Mouse (Mus musculus) cortical plate, adult 2 months (tissue): ENCODE results near the gene Hist1h2bc. TPM values are rescaled to one million over a fixed set of nuclear protein-coding genes. Genes with fewer than 3 reads are reported as not detected.
"Not testable (repeated sequence)": the region's sequence is repeated elsewhere in the genome, so short reads cannot be mapped to it uniquely, and the experiment has no call there.

Experiments
- H3K27ac ChIP-seq: fragments of 200-500 bp; 2 replicates; pipeline ENCODE4 v1.5.1; 2012; ENCODE audit warnings: low read length, control low read depth, inconsistent platforms; ENCODE audit not compliant: insufficient read depth
- H3K4me1 ChIP-seq: fragments of 200-500 bp; 2 replicates; pipeline ENCODE4 v1.6.1; 2011; ENCODE audit warnings: low read length; ENCODE audit not compliant: control insufficient read depth, insufficient read depth
- H3K4me3 ChIP-seq: fragments of 200-500 bp; 2 replicates; pipeline ENCODE4 v1.5.1; 2011; ENCODE audit warnings: mild to moderate bottlenecking, low read length, control low read depth; ENCODE audit not compliant: insufficient read depth
- CTCF ChIP-seq: fragments of 200-500 bp; IDR thresholded peaks from 2 replicates; pipeline ENCODE4 v1.5.1; 2011; ENCODE audit warnings: mild to moderate bottlenecking, control low read depth, low read length; ENCODE audit not compliant: insufficient read depth; ENCODE audit errors: extremely low read depth
- POLR2A ChIP-seq: fragments of 200-500 bp; IDR thresholded peaks from 2 replicates; pipeline ENCODE4 v1.6.1; 2011; ENCODE audit warnings: mild to moderate bottlenecking, low read length, control low read depth; ENCODE audit not compliant: insufficient read depth; ENCODE audit errors: extremely low read depth
- polyA plus RNA-seq: library from polyadenylated mRNA; depleted of rRNA; stranded (reverse); fragments of >200 nt; gene quantifications from 2 replicates; pipeline ENCODE4 v1.2.3, GENCODE M21; 2012; rRNA removed

Gene Hist1h2bc
- 117 and 130 TPM in 2 replicates for polyA plus RNA-seq

DNA sequence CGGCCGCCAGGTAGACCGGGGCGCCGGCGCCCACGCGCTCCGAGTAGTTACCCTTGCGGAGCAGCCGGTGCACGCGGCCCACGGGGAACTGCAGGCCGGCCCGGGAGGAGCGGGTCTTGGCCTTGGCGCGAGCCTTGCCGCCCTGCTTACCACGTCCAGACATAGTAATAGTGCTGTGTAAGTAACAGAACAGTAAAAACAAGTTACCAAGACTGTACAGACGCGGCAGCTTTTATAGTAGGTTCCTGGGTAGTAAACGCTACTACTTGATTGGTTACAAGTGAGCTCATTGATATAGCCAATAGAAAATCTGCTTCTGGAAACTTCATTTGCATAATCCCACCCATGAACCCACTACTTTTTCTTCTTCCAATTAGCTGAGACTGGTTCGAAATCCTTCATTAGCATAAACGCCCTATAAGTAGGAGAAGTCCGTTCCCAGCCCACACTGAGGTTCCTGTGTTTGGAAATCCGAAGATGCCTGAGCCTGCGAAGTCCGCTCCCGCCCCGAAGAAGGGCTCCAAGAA lies at the start of gene Hist1h2bc, which contains the start of gene Hist1h2ac:
Hist1h2bc (plus strand) TSS at position 445 of the 527 bp plus-strand sequence.
Hist1h2ac (minus strand) TSS at position 194 of the 527 bp plus-strand sequence.
- TF ChIP-seq POLR2A (peak; percentile 33; the same call in 1 of the 2 replicates), CTCF (no peak)
- Histone ChIP-seq H3K27ac (peak within 1 kb of the TSS; percentile 95), H3K4me1 (no peaks in the 10 kb centered on the region), H3K4me3 (peak within 1 kb of the TSS; percentile 57)

DNA sequence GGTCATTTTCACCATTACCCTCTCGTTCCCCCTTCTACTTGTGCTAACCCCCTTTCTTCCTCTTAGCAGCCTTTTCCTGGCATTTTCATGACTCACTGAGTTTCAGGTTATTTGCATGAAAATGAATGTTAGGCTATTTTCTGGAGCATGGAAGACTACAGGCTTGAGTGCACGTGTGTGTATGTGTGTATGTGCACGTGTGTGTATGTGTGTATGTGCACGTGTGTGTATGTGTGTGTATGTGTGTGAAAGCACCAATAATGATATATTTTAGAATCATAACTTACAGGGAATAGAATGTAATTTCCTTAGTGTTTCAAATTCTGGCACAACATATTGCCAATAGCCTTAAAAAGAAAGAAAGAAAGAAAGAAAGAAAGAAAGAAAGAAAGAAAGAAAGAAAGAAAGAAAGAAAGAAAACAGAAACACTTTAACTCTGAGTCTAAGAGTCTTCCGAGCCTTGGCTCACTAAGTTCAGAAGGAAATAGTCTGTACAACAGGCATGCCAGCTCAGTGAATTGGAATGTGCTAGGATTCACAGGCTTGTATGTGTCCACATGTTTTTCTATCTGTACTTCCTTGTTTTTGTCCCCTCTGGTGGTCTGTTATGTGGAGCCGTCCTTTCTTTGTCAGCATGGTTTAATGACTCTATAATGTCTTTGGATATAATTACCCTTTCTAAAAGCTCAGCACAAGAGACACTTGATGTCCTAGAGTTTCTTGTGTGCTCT lies 24.2 kb upstream of the Hist1h2bc start:
- Histone ChIP-seq H3K27ac (no peak overlapping the region), H3K4me3 (no peak overlapping the region), H3K4me1 (no peaks in the 10 kb centered on the region)
- TF ChIP-seq POLR2A (no peak), CTCF (no peak)

GRCm38 (mm10) chr13:23662536-23662935 lies 21.5 kb upstream of the Hist1h2bc start:
- no peak overlapping the region for H3K27ac ChIP-seq

DNA sequence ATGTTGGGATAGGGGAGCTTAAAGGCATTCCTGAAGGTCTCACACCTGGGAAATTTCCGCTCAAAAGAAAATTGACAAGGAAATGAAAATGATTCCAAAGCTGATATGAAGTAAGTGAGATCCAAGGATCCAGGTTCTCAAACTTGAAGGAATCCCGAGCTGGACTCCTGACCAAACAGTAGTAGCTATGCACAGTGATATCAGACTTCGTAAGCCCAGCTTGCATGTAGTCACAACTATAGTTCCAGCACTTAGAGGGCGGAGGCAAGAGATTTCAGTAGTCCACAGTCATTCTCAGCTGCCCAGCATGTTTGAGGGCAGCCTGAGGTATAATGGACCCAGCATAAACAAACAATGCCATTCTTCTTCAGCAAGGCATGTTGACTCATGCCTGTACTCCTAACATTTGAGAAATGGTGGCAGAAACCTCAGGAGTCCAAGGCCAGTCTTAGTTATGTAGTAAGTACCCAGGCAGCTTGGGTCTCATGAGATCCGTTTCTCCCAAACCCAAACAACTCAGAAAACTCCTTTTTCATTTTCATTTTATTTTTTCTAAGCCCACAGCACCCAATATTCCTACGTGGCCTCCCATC lies 1.9 kb upstream of the Hist1h2bc start:
- H3K4me3 ChIP-seq: no peak overlapping the region
- no peaks in the 10 kb centered on the region for H3K4me1 ChIP-seq
- H3K27ac ChIP-seq: no peak overlapping the region
- TF ChIP-seq POLR2A (no peak), CTCF (no peak)

More at GRCm38 (mm10) chr13:23662536-23662935, 21.5 kb upstream of the Hist1h2bc start:
- TF ChIP-seq POLR2A (no peak), CTCF (no peak)
- H3K4me3 ChIP-seq: no peak overlapping the region
- H3K4me1 ChIP-seq: no peaks in the 10 kb centered on the region

DNA sequence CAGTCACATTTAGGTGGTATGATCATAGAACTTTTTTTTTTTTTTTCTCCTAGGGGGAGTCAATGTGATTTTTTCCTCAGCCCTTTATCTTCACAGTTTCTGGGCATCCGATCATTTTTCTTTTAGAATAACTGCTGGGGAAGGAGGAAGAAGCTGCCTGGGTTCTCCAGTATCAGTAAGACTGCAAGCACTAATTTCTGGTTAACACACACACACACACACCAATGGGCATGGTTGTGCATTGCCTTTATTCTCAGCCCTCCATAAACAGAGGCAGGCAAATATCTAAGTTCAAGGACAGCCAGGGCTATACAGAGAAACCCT lies 1.4 kb upstream of the Hist1h2bc start:
- Histone ChIP-seq H3K4me1 (no peaks in the 10 kb centered on the region), H3K4me3 (no peak overlapping the region)
- TF ChIP-seq POLR2A (no peak), CTCF (no peak)

GRCm38 (mm10) chr13:23682947-23683754 lies 848 bp upstream of the Hist1h2bc start:
- not testable (repeated sequence) for H3K4me1 ChIP-seq
- Histone ChIP-seq H3K4me3 (peak overlapping the region; percentile 57; the same call in 1 of the 2 replicates), H3K27ac (peak overlapping the region; percentile 95)

More for the DNA sequence above, 1.4 kb upstream of the Hist1h2bc start:
- no peak overlapping the region for H3K27ac ChIP-seq

GRCm38 (mm10) chr13:23684295-23684945 lies 421 bp downstream of the Hist1h2bc start:
- H3K4me1 ChIP-seq: not testable (repeated sequence)
- H3K4me3 ChIP-seq: peak overlapping the region; percentile 57

DNA sequence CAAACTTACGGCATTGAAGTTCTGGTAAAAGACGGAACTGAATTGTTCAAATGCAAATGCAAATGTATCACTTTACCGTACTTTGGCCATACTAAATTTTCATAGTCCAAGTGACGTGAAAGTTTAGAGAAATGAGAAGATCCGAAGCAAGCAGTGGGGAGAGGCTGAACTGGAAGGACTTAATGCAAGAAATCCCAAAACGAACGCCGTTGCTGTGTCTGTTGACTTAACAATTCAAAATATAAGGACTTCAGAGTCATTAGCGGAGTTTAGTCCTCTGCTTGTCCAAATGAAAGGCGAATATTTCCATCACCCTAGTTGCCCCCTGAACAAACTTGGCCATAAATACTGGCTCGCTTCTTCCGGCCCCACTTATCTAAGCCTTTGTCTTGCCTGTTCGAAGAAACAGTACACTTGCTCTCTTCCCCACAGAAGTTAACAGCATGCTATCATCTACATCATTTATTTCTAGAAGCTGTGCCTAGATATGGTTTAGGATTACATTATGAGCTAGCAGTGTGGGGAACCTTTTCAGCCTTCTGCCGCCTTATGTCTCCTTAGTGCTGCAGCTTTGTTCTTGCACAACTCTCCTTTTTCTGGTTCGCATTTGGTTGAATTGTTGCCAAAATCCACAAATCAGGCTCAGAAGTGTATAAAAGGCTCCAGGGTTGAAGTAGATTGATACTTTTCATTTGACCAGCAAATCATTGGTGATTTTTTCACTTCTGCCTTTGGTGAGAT lies 1.3 kb downstream of the Hist1h2bc start:
- no peak for TF ChIP-seq CTCF
- TF ChIP-seq POLR2A: no peak
- no peaks in the 10 kb centered on the region for H3K4me1 ChIP-seq
- peak overlapping the region; percentile 57 for H3K4me3 ChIP-seq
- peak overlapping the region; percentile 38 for H3K27ac ChIP-seq

More at GRCm38 (mm10) chr13:23684295-23684945, 421 bp downstream of the Hist1h2bc start:
- H3K27ac ChIP-seq: peak overlapping the region; percentile 82

GRCm38 (mm10) chr13:23685966-23686365 lies 2.0 kb downstream of the Hist1h2bc start:
- Histone ChIP-seq H3K27ac (peak overlapping the region; percentile 19; the same call in 1 of the 2 replicates), H3K4me3 (peak overlapping the region; percentile 57; the same call in 1 of the 2 replicates), H3K4me1 (no peaks in the 10 kb centered on the region)
- TF ChIP-seq POLR2A (no peak), CTCF (no peak)
